Mouse (Mus musculus): ENCODE results near the gene Dcun1d1.

DNA sequence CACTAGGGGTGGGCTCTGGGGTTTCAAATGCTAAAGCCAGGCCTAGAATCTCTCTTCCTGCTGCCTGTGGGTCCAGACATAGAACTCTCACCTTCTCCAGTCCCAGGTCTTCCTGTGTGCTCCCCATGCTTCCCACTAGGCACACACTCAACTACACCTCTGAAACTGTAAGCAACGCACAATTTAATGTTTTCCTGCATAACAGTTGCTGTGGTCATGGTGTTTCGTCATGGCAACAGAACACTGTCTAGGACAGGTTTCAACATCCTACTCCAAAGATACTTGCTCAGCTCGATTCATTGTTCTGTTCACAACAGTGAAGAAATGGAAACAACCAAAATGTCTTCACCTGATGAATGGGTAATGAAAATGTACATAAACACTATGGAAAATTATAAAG, 38.1 kb downstream of the Dcun1d1 start:
- TF ChIP-seq CTCF (IDR thresholded peaks at IDR 0.05; ENCODE audit: insufficient read depth, low read length) (no peak), POLR2A (IDR thresholded peaks at IDR 0.05; ENCODE audit: borderline replicate concordance, extremely low read depth, low read depth, low read length) (no peak)
